Mouse (Mus musculus): ENCODE measurements around the gene Zfp433.
"Not testable (repeated sequence)": the region's sequence is repeated elsewhere in the genome, so short reads cannot be mapped to it uniquely, and the experiment has no call there.

DNA sequence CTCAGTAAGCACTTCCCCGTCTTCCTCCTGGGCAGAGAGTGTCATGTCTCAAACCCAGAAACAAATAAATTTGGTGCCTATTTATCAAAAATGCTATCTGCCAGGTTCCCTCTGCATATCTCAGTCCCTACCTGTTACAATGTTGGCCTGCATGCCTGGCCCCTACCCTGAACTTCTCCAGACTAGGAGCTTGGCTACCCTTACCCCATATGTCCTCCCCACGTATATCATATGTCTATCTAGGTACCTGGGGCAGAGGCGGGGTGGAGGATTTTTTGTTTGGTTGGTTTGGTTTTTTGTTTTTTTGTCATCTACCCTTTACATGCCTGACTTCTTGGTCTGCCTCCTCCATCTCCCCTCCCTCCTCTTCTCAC lies 66.8 kb downstream of the Zfp433 start:
- TF ChIP-seq CTCF (IDR thresholded peaks at IDR 0.05; ENCODE audit: low read depth, low read length); POLR2A (IDR thresholded peaks at IDR 0.05; ENCODE audit: borderline replicate concordance, low read depth, low read length): not testable (repeated sequence)
